Mouse (Mus musculus) intestine, embryonic 15.5 days (tissue): ENCODE measurements around the gene Ccdc78. TPM values are rescaled to one million over a fixed set of nuclear protein-coding genes. Genes with fewer than 3 reads are reported as not detected.
A peak's percentile ranks its signal among the peaks of the same experiment; 100 is the strongest.
"Not testable (repeated sequence)": the region's sequence is repeated elsewhere in the genome, so short reads cannot be mapped to it uniquely, and the experiment has no call there.

Experiments
- ATAC-seq: fragments of 200-750 bp; cut with Nextera tagmentation; 2 replicates; pipeline ENCODE4 v1.8.0; 2017; ENCODE audit warnings: moderate TSS enrichment, moderate library complexity
- H3K27ac ChIP-seq: fragments of 300-500 bp; sonication (generic); 2 replicates; pipeline ENCODE4 v1.5.1; 2015; ENCODE audit warnings: mild to moderate bottlenecking, inconsistent platforms
- H3K27me3 ChIP-seq: fragments of 300-500 bp; sonication (generic); replicated peaks from 2 replicates; pipeline ENCODE4 v1.6.1; 2015; ENCODE audit warnings: inconsistent platforms
- H3K36me3 ChIP-seq: fragments of 300-500 bp; sonication (generic); 2 replicates; pipeline ENCODE4 v1.6.1; 2015; ENCODE audit warnings: inconsistent platforms
- H3K4me1 ChIP-seq: fragments of 300-500 bp; sonication (generic); replicated peaks from 2 replicates; pipeline ENCODE4 v1.6.1; 2015; ENCODE audit warnings: inconsistent platforms
- H3K4me2 ChIP-seq: fragments of 300-500 bp; sonication (generic); replicated peaks from 2 replicates; pipeline ENCODE4 v1.6.1; 2015; ENCODE audit warnings: mild to moderate bottlenecking, inconsistent platforms
- H3K4me3 ChIP-seq: fragments of 300-500 bp; sonication (generic); replicated peaks from 2 replicates; pipeline ENCODE4 v1.5.1; 2015; ENCODE audit warnings: inconsistent platforms
- H3K9ac ChIP-seq: fragments of 300-500 bp; sonication (generic); 2 replicates; pipeline ENCODE4 v1.6.1; 2015; ENCODE audit warnings: inconsistent platforms
- H3K9me3 ChIP-seq: fragments of 300-500 bp; sonication (generic); 2 replicates; pipeline ENCODE4 v1.6.1; 2016; ENCODE audit warnings: inconsistent platforms
- WGBS: fragments of 180-500 bp; shearing (Covaris S2); methylation state at CpG from one replicate; pipeline ENCODE4 v1.1.7; 2015; 5-methylcytosine and 5-hydroxymethylcytosine counted together
- polyA plus RNA-seq: library from polyadenylated mRNA; unstranded; fragments of >200 nt; fragmentation: Nextera tagmentation; extraction: Ambion mirVana; gene quantifications from 2 replicates; pipeline ENCODE4 v1.2.1, GENCODE M21; 2015

The Ccdc78 gene
- polyA plus RNA-seq, 1 experiment from 2014 or later, result 0.15 TPM

DNA sequence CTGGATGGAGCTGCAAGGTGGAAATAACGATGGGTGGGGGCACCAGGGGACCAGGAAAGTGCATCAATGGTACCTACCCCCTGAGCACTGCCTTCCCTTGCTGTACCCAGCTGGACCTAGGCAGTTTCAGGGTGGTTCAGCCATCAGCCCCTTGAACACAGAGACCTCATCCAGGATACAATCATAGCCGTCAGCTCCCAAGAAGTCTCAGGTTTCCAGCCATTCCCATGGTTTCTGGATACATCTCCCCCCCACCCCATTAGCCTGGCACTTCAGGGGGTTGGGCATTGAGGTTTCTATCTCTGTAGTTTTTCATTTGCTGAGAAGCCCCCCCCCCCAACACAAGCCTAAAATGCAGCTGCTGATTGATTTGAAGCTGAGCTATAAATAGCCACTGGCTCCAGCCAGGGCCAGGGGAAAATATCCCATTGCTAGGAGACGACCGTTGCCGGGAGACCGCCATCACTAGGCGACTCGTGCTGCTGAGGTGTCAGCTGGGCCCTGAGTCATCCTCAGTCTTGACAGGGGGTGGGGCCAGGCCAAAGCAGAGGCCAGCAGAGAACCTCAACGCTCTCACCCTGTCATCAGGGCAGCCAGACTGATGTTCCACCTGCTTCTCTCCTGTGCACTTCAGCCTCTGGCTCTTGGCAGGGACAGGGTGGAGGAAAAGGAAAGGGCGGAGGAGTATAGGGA is 16.6 kb downstream of the Ccdc78 start:
- H3K4me3 ChIP-seq, result no peak overlapping the region
- peak; percentile 73 for ATAC-seq

DNA sequence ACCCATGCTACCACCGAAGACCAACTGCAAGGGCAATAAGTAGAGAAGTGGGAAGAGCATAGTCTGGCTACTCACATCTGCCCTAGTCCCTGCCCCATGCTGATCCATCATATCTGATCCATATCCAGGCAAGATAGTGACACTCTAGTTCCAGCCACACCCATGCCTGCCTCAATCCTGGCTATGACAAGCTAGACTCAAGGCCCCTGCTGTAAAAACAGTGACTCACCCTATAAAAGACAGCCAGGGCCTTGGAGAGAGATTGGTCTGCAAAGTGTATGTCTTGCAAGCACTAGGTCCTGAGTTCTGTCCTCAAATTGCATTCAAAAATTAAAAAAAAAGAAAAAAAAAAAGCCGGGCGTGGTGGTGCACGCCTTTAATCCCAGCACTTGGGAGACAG is 20.1 kb downstream of the Ccdc78 start:
- Histone ChIP-seq H3K4me2 (no peak overlapping the region), H3K27ac (no peak overlapping the region), H3K4me1 (peaks cover 10% of the 10 kb centered on the region), H3K4me3 (no peak overlapping the region), H3K9ac (no peak overlapping the region), H3K27me3 (peaks cover 26% of the 10 kb centered on the region), H3K9me3 (no peaks in the 10 kb centered on the region; the same call in 1 of the 2 replicates), H3K36me3 (no peaks in the 10 kb centered on the region)
- ATAC-seq, result peak; percentile 42; the same call in 1 of the 2 replicates
- WGBS, result 71% methylated on average over 4 of the region's 4 CpGs

More for the DNA sequence above, 16.6 kb downstream of the Ccdc78 start:
- Histone ChIP-seq H3K36me3 (no peaks in the 10 kb centered on the region), H3K4me1 (no peaks in the 10 kb centered on the region), H3K4me2 (no peak overlapping the region), H3K27me3 (peaks cover 7% of the 10 kb centered on the region; the same call in 1 of the 2 replicates), H3K27ac (no peak overlapping the region), H3K9me3 (no peaks in the 10 kb centered on the region), H3K9ac (no peak overlapping the region)
- WGBS, result 12% methylated on average over 10 of the region's 10 CpGs

DNA sequence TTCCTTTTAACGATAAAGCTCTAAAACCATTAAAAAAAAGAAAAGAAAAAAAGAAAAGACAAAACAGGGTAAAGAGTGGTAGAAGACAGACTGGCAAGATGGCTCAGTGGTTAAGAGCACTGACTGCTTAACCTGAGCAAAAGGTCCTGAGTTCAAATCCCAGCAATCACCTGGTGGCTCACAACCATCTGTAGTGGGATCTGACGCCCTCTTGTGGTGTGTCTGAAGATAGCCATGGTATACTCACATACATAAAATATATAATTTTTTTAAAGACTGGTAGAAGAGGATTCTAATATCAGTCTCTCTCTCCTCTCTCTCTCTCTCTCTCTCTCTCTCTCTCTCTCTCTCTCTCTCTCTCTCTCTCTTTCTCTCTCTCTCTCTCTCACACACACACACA is 21.1 kb downstream of the Ccdc78 start:
- WGBS, result 49% methylated on average over 2 of the region's 2 CpGs
- H3K36me3 ChIP-seq, H3K9ac ChIP-seq, H3K4me3 ChIP-seq, H3K4me1 ChIP-seq, ATAC-seq, H3K4me2 ChIP-seq, H3K9me3 ChIP-seq, H3K27ac ChIP-seq: not testable (repeated sequence)
- H3K27me3 ChIP-seq, result peaks cover 31% of the 10 kb centered on the region

DNA sequence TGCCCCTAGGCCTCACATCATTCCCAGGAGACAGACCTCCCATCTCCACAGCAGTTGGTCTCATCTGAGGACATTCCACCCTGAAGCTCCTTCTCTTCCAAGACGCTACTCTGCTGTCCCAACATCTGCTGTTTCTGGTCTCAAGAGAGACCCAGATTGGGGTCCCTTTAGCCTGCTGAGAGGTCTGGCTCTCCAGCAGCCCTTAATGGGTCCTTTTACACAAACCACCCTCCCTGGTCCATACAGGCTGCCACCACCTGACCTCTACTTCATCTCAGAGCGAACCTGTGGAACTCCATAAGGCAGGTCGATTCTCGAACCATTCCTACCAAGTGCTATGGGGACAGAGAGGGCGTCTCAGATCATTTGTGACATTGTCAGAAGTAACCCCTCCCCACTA is 21.6 kb downstream of the Ccdc78 start:
- Histone ChIP-seq H3K9me3 (no peaks in the 10 kb centered on the region; the same call in 1 of the 2 replicates), H3K4me3 (no peak overlapping the region), H3K4me1 (peaks cover 12% of the 10 kb centered on the region), H3K9ac (no peak overlapping the region), H3K36me3 (no peaks in the 10 kb centered on the region), H3K27ac (no peak overlapping the region), H3K4me2 (peak overlapping the region; percentile 99), H3K27me3 (peaks cover 36% of the 10 kb centered on the region)
- 45% methylated on average over 5 of the region's 5 CpGs for WGBS
- ATAC-seq, result no peak

DNA sequence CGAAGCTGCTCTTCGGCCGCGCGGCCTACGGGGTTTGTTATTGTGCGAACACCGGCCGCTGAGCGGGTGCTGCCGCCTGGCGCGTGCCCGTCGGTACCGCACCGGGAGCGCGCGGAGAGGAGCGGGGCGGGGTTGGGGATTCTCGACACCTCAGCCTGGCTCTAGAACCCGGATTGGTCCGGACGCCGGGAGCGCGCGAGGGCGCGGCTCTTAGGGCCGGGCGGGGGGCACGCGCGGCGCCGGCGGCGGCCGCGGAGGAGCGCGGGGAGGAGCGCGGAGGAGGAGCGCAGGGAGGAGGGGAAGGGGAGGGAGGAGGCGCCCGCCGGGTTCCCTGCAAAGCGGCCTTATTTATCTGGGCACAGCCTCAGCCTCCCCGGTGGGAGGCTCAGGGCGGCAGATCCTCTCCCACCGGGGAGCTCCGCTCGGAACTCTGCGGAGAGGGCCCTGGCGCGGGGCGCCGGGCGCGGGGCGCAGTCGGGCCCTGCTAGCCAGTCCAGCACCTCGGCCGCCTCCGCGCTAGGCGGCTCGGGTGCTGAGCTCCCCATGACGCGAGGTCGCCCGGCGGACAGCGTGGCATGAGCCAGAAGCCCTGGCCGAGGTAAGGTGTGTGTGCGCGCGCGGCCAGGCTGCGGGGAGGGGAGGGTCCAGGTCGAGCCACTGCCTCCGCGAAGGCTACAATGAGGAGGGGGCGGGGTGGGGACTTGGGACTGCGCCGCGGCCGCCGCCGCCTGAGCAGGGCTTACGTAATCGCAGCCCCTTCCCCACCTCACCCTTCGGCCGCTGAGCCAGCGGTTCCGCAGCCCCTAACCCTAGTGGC is 22.6 kb downstream of the Ccdc78 start, which contains the start of gene Fbxl16:
Gene Fbxl16 (plus strand): TSS at position 297 of the 817 bp plus-strand sequence.
- under 1% methylated on average over 85 of the region's 100 CpGs for WGBS
- Histone ChIP-seq H3K9ac (peak within 1 kb of the TSS; percentile 54), H3K4me1 (peaks cover 16% of the 10 kb centered on the region), H3K27me3 (peaks cover 39% of the 10 kb centered on the region), H3K27ac (peak within 1 kb of the TSS; percentile 56), H3K9me3 (no peaks in the 10 kb centered on the region; the same call in 1 of the 2 replicates), H3K4me2 (peak within 1 kb of the TSS; percentile 99), H3K4me3 (peak within 1 kb of the TSS; percentile 66), H3K36me3 (no peaks in the 10 kb centered on the region)
- peak; percentile 90 for ATAC-seq

DNA sequence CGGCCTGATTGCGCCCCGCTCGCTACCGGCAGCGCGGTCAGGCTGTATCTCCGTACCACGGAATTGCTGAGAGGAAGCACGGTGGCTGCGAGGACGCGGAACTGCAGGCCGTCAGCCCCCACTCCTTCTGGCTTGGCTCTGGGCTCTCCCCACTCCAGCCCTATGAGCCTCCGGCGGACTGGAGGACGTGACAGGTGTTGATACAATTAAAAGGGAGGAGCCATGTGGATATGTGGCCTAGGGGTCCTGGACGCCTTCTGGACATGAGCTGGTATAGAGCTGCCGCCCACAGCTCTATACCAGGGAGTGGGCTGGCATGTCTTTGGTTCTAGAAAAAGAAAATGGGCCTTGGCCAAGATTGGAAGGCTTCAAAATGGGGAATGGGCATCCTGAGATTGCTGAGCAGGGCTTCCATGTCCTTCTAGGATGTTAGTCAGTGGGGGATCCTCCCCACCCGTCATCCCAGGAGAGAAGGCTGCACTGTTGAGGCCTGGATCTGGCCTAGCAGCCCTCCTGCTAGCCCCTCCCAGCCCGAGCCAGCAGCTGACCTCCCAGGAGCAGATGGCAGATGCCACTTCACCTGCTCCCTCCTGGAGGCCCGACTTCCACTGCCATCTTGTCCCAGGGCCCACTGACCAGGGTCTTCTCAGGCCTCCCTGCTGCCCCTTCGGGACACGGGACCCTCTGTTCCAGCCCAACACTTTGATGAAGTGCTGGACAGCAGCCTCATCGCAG is 23.4 kb downstream of the Ccdc78 start:
- Histone ChIP-seq H3K9me3 (no peaks in the 10 kb centered on the region; the same call in 1 of the 2 replicates), H3K4me1 (peaks cover 16% of the 10 kb centered on the region), H3K4me3 (peak overlapping the region; percentile 66), H3K27ac (peak overlapping the region; percentile 56; the same call in 1 of the 2 replicates), H3K36me3 (no peaks in the 10 kb centered on the region), H3K27me3 (peaks cover 39% of the 10 kb centered on the region), H3K4me2 (peak overlapping the region; percentile 99), H3K9ac (peak overlapping the region; percentile 54)
- WGBS, result 12% methylated on average over 25 of the region's 25 CpGs
- ATAC-seq, result no peak; the same call in 1 of the 2 replicates

DNA sequence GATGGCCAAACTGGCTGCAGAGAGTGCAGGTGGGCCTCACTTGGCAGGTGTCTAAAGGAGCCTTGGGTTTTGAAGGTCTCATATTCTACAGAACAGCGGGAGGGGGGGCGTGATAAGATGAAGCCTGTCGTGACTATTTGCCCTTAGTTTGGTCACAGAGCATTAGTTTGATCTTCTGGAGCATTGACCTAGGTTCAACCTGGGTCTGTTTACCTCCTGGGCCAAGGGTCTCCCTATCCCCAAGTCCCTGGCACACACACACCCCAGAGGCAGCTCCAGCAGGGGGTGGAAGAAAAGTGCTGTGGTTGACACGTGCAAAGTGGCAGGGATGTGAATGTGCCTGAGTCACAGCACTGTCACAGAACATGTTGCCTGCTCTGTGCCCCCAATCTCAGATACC is 24.5 kb downstream of the Ccdc78 start:
- Histone ChIP-seq H3K9me3 (no peaks in the 10 kb centered on the region; the same call in 1 of the 2 replicates), H3K27me3 (peaks cover 39% of the 10 kb centered on the region), H3K36me3 (no peaks in the 10 kb centered on the region), H3K27ac (no peak overlapping the region), H3K4me1 (peaks cover 16% of the 10 kb centered on the region), H3K9ac (no peak overlapping the region), H3K4me2 (no peak overlapping the region), H3K4me3 (no peak overlapping the region)
- WGBS, result 70% methylated on average over 4 of the region's 4 CpGs
- no peak for ATAC-seq

DNA sequence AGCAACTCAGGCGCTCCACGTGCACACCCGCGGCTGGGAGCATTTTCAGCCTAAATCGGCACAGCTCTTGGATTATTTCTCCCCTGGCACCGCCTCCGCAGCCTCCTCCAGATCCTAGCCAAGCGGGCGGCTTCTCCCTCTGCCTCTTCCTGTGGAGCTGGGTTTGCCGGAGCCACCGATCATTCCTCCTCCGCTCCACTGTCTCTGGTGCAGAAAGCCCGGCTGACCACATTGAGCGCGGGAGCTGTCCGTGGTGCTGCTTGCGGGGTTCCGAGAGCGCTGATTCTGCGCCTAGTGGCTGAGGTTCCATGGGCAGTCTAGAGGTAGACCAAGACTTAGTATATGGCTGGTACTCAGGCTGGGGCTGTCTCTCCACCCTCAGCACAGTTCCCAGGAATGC is 27.1 kb downstream of the Ccdc78 start:
- Histone ChIP-seq H3K4me1 (peaks cover 16% of the 10 kb centered on the region), H3K27me3 (peaks cover 54% of the 10 kb centered on the region), H3K9me3 (no peaks in the 10 kb centered on the region; the same call in 1 of the 2 replicates), H3K9ac (no peak overlapping the region), H3K27ac (no peak overlapping the region), H3K4me2 (0 out of 2 replicates have a peak overlapping the region, but pooled peaks have one; percentile 11), H3K4me3 (no peak overlapping the region), H3K36me3 (no peaks in the 10 kb centered on the region)
- 2% methylated on average over 20 of the region's 20 CpGs for WGBS
- peak; percentile 36; the same call in 1 of the 2 replicates for ATAC-seq

DNA sequence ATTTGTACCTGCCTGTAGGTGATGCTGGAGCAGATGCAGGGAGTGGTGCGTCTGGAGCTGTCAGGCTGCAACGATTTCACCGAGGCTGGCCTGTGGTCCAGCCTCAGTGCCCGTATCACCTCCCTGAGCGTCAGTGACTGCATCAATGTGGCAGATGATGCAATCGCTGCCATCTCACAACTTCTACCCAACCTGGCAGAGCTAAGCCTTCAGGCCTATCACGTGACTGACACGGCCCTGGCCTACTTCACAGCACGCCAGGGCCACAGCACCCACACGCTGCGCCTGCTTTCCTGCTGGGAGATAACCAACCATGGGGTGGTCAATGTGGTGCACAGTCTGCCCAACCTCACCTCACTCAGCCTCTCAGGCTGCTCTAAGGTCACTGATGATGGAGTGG is 31.3 kb downstream of the Ccdc78 start:
- H3K27me3 ChIP-seq, result peaks cover 43% of the 10 kb centered on the region
- 0 out of 2 replicates have a peak, but pooled peaks cover 11% of the 10 kb centered on the region for H3K4me1 ChIP-seq
- no peaks in the 10 kb centered on the region for H3K36me3 ChIP-seq
- H3K4me2 ChIP-seq, result no peak overlapping the region
- no peak for ATAC-seq
- no peak overlapping the region for H3K4me3 ChIP-seq
- WGBS, result 81% methylated on average over 11 of the region's 11 CpGs
- no peak overlapping the region for H3K27ac ChIP-seq
- H3K9ac ChIP-seq, result no peak overlapping the region
- no peaks in the 10 kb centered on the region for H3K9me3 ChIP-seq

DNA sequence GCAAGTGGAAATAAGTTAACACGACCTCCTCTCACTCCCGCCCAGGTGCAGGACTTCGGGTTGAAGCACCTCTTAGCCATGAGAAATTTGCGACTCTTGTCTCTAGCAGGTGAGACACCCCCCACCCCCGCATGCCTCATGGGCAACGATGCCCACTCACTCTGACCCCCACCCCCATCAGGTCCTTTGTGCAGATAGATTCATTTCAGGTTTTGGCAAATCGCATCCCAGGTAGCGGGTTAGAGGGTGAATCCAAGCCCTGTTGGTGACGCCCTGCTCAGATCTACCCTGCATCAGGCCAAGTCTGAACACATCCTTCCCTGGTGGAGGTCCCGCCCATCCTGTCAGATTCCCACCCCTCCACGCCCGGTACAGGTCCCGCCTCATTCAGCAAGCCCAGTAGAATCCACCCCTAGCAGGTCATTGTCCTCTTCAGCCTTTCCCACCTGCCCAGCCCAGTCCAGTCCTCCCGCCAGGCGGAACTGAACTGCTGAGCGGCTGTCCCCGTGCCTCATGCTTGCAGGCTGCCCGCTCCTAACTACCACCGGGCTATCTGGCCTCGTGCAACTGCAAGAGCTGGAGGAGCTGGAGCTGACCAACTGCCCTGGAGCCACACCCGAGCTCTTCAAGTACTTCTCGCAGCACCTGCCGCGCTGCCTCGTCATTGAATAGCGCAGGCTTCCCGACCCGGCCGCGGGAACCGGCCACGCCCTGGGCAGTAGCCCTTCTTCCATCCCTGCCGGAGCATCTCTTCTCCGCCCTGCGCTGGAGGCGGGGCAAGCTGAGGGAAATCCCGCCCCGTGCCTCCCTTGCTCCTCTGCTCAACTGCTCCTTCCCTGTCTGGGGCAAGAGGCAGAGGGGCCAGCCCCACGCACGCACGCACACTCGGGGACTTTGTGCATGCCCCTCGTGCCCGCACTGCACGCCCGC is 32.7 kb downstream of the Ccdc78 start:
- peaks cover 38% of the 10 kb centered on the region for H3K27me3 ChIP-seq
- peak overlapping the region; percentile 47 for H3K4me2 ChIP-seq
- H3K27ac ChIP-seq, result no peak overlapping the region
- no peaks in the 10 kb centered on the region for H3K36me3 ChIP-seq
- H3K4me1 ChIP-seq, result peaks cover 6% of the 10 kb centered on the region
- WGBS, result 7% methylated on average over 46 of the region's 46 CpGs
- H3K4me3 ChIP-seq, result peak overlapping the region; percentile 20
- H3K9ac ChIP-seq, result no peak overlapping the region
- peak; percentile 52 for ATAC-seq
- H3K9me3 ChIP-seq, result no peaks in the 10 kb centered on the region

DNA sequence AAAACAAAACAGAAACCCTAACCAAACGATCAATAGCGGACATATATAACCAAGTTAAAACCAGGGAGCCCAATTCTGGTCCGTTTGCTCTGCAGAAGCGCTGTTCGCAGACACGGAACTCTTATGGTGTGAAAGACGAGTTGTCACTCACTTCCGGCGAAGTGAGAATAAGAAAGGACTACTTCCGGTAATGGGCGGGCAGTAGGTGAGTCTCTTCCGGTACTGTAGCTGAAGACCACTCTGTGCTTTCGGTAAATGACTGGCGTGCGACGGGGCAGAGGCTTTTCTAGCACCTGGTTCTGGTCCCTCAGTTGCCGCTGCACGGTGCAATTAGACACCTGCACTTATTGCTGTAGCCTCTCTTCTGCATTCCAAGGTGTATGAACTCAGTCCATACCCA is 37.1 kb downstream of the Ccdc78 start, which contains the start of gene Wdr24:
Gene Wdr24 (plus strand): TSS at position 176 of the 400 bp plus-strand sequence.
- H3K27me3 ChIP-seq, result peaks cover 20% of the 10 kb centered on the region
- ATAC-seq, result peak; percentile 71
- H3K4me2 ChIP-seq, result peak within 1 kb of the TSS; percentile 86
- H3K9ac ChIP-seq, result peak within 1 kb of the TSS; percentile 59
- under 1% methylated on average over 18 of the region's 18 CpGs for WGBS
- H3K36me3 ChIP-seq, result peaks cover 5% of the 10 kb centered on the region; the same call in 1 of the 2 replicates
- H3K4me3 ChIP-seq, result peak within 1 kb of the TSS; percentile 61
- peak within 1 kb of the TSS; percentile 57; the same call in 1 of the 2 replicates for H3K27ac ChIP-seq
- H3K4me1 ChIP-seq, result peaks cover 28% of the 10 kb centered on the region
- H3K9me3 ChIP-seq, result no peaks in the 10 kb centered on the region
